Mouse (Mus musculus) CD4-positive, CD25-positive, alpha-beta regulatory T cell, adult 2 months (primary cell): Measurements from ENCODE around the gene Myt1.
"Not testable (repeated sequence)": the region's sequence is repeated elsewhere in the genome, so short reads cannot be mapped to it uniquely, and the experiment has no call there.

Experiments used
- DNase-seq: peaks from one replicate; pipeline ENCODE4 v3.0.0-alpha.2; 2012; ENCODE audit warnings: low read depth, low spot score

The Myt1 gene

GRCm38 (mm10) chr2:181781421-181781820 is 18.3 kb downstream of the Myt1 start:
- DNase-seq = no peak

- DNase-seq = no peak
These were observed 24.7 kb downstream of the Myt1 start for GRCm38 (mm10) chr2:181787852-181788251.

DNA sequence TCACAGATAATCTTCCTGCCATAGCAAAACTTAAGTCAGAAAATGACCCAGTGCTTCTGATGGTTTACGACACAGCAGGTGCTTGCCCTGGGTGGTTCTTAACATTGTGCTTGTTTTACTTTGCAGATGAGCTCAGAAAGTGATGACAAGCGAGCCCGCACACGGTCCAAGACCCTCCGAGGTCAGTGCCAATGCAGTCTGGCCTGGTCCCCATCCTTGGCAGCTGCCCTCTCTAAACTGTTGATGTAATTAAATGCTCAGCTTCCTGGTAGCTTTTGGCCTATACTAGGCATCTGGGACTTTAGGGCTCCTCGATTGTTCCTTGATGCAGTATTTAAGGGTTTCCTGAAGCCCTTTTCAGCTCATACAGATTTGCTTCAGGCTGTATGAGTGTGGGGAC is 26.3 kb downstream of the Myt1 start:
- DNase-seq = no peak

DNA sequence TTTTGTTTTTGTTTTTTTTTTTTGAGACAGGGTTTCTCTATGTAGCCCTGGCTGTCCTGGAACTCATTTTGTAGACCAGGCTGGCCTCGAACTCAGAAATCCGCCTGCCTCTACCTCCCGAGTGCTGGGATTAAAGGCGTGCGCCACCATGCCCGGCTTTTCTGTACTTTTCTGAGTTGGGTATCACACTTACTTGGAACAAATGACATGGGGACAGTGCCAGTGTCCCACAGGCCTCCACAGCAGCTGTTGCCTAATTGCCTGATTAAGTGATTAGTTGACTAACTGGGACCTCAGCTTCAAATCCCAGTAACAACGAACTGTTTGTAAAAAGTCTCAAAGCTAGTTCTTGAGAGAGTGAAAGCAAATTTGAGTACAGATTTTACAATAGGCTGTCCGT is 30.1 kb downstream of the Myt1 start:
- not testable (repeated sequence) for DNase-seq

DNA sequence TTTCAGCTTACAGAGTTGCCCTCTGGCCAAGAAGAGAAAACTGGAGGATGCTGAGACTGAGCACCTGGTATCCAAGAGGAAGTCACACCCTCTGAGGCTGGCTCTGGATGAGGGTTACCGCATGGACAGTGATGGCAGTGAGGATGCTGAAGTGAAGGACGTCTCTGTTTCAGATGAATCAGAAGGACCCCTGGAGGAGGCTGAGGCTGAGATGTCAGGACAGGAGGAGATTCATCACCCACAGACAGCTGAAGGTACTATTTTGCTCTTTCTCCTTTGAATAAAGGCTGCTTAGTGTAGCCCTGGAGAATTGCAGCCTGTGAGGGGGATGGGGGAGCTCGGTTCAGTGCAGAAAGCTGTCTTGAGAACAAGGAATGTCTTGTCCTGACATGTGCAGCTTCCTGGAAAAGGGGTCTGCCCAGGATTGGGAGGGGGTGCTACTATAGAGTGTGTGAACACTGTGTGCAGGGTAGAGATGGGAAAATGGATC is 32.6 kb downstream of the Myt1 start:
- no peak for DNase-seq

- DNase-seq = no peak
These were observed 34.5 kb downstream of the Myt1 start for GRCm38 (mm10) chr2:181797672-181798071.

- no peak for DNase-seq
These were observed 66.0 kb downstream of the Myt1 start for GRCm38 (mm10) chr2:181829032-181829650.

- DNase-seq = no peak
These were observed 69.6 kb downstream of the Myt1 start for GRCm38 (mm10) chr2:181832745-181833144.

DNA sequence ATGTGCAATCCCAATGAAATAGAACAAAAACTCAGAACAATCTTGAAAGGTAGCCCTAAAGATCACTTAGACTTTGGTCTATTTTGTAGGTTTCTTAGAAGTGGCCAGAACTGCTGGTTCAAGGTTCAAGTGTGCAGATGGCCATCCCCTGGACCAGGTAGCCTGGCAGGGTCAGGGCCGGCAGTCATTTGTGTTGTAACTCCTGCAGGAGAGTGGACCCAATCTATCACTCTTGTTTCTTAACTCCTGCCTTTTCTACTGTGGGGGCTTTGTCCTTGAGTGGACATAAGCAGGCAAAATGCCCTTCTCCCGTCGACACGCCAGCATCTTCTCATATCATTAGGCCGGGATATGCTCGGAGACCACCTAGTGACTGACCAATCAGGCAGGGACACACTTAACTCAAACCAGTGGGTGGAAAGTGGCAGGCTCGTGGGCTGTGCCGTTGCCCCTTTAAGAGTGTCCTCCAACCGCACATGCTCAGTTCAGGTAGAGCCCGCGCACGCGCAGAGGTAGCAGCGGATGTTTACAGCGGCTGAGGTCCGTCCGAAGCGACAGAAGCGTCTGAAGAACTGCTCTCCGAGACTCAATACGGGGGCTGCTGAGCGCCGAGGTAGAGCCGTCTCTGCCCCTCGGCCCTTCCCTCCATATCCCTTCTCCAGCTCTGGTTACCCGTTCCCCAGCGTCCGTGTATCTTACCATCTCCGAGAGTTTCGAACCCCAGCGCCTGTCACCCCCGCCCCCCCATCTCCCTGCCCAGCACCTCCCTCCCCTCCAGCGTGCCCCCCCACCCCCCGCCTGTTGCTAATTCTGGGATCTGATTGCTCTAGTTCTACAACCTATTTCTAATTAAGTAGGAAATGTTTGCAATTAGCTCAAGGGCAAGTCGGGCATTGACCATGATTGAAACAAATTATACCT is 74.5 kb downstream of the Myt1 start, which contains the start of gene Pcmtd2:
Pcmtd2 (plus strand) TSS at position 483 of the 921 bp plus-strand sequence.
- DNase-seq = peak; percentile 94

GRCm38 (mm10) chr2:181838293-181838680 is 75.2 kb downstream of the Myt1 start:
- peak; percentile 24 for DNase-seq

- DNase-seq = no peak
These were observed 82.7 kb downstream of the Myt1 start for GRCm38 (mm10) chr2:181845709-181846394.

GRCm38 (mm10) chr2:181863791-181864535 is 100.8 kb downstream of the Myt1 start, which contains the start of gene Polr3k:
Gene Polr3k (plus strand): TSS chr2:181864337.
- peak; percentile 97 for DNase-seq

GRCm38 (mm10) chr2:181864536-181864860 is 101.4 kb downstream of the Myt1 start:
- no peak for DNase-seq

GRCm38 (mm10) chr2:181866931-181867330 is 103.8 kb downstream of the Myt1 start:
- DNase-seq = peak; percentile 81

GRCm38 (mm10) chr2:181871039-181871438 is 107.9 kb downstream of the Myt1 start:
- no peak for DNase-seq
